Mouse (Mus musculus): ENCODE data around the gene Slc3a1. TPM values are rescaled to one million over a fixed set of nuclear protein-coding genes. Genes with fewer than 3 reads are reported as not detected.

Gene Slc3a1
- 22.8 and 70.1 TPM in 2 replicates for polyA plus RNA-seq (2012; rRNA removed; ENCODE audit: low replicate concordance)

GRCm38 (mm10) chr17:85028093-85028739, at the start of gene Slc3a1:
TSS of gene Slc3a1 (plus strand) at chr17:85028376.

DNA sequence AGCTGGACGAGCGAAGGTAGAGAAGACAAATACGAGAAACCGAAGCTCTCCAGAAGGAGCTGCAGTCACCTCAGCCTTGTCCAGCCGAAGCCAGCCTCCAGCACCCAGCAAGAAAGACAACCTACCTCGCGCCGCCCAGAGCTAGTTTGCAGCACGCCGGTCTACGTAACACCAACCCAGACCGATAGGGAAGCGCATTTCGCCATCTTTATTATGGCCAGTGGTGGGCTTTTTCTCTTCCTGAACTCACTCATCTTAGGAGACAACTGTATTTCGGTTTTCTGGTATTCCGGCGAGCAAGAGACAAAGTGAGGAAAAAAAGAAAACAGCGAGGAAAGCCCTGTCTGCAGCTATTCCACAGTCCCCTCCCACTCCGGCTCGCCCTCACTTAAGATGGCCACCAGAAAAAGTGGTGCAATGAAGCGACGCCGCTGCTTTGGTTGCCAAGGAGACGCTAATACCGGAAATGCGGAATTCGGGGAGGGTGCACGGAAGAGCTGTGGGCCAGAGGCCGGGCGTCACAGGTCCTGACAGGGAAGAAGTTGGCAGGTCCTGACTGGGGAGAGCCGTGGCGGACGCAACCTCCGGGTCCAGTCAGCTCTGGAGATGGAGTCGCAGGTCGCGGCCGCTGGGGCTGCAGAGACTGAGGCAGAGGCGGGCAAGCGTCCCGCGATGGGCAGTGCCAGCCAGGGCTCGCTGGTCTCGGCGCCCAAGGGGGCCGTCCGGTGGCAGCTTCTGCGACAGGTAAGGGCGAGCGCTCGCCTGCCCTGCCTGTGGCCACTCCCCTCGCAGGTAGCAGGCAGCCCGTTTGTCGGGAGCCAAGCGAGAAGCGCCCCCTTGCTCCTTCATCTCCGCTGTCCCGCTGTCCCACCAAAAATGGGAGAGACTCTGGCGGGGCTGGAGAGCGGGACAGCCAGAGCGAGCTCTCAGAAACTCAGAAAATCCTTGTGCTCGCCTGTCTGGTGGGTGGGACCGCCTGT, 62.2 kb downstream of the Slc3a1 start, which contains the start of the genes Prepl and Camkmt:
TSS of gene Prepl (minus strand) at position 122 of the 980 bp plus-strand sequence.
TSS of gene Camkmt (plus strand) at position 433 of the 980 bp plus-strand sequence.

Other genes with a start within 250 kb of the Slc3a1 start
- gene Lrpprc, start 237.6 kb upstream of the Slc3a1 start, polyA plus RNA-seq (2012; rRNA removed; ENCODE audit: low replicate concordance): 4.0 and 9.9 TPM in 2 replicates
- gene Ppm1b, start 71.6 kb upstream of the Slc3a1 start, polyA plus RNA-seq (2012; rRNA removed; ENCODE audit: low replicate concordance): 9.3 and 10.1 TPM in 2 replicates
- gene Prepl, start 61.9 kb downstream of the Slc3a1 start, polyA plus RNA-seq (2012; rRNA removed; ENCODE audit: low replicate concordance): 1.7 and 2.9 TPM in 2 replicates
- 4.7 and 4.9 TPM in 2 replicates for gene Camkmt, start 62.2 kb downstream of the Slc3a1 start, polyA plus RNA-seq (2012; rRNA removed; ENCODE audit: low replicate concordance)